8 mouse cellular contexts compared by ENCODE assay signal in the genomic region with DNA sequence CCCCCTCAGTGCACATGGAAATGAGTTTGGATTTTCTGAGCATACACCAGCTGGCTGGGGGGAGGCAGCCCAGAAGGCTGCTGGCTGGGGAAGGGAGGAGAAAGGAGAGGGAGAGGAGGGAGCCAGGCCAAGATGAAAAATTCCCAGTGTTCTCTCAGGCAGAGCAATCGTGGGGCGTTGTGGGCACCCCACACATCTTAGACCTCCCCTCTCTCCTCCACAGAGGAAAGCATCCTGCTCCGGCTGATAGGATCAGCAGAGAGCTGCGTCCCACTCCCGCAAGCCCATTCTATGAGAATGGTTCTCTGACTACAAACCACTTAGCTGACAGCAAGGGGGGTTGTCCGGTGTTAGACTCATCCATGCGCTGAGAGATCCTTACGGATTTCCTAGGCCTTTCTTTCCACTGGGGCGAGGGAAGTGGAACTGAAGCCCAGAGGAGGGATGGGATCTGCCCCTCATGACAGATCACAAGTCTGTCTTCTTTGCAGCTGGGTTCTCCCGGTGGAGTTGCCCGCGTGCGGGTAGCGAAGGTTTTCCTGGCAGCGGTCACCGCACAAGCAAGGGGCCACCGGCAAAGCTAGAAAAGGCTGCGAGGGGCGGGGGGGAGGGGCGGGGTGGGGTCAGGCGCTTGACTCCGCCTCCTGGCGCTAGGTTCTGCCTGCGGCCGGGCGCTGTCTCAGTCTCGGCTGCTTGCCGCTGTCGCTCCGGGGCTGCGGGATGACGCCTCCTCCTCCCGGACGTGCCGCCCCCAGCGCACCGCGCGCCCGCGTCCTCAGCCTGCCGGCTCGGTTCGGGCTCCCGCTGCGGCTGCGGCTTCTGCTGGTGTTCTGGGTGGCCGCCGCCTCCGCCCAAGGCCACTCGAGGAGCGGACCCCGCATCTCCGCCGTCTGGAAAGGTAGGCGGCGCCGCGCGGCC. TPM values are rescaled to one million over a fixed set of nuclear protein-coding genes. Genes with fewer than 3 reads are reported as not detected.
DNase-seq lines count a peak whose midpoint lies in the region; ATAC-seq and TF ChIP-seq lines count a peak whose summit lies in the region.

A gene (plus strand): TSS at position 682 of the 918 bp plus-strand sequence.

- peak within 1 kb of the TSS; percentile 72 for H3K4me2 ChIP-seq in forebrain, embryonic 16.5 days (ENCODE audit: low read length)

- TF ChIP-seq POLR2A in thymus, adult 2 months (IDR thresholded peaks at IDR 0.05; ENCODE audit: control insufficient read depth, extremely low read depth, insufficient read depth, low read length, poor library complexity), result peak; percentile 99

- H3K4me3 ChIP-seq in forebrain, embryonic 16.5 days (replicated peaks; ENCODE audit: low read length), result peak within 1 kb of the TSS; percentile 85
- H3K4me3 ChIP-seq in thymus, adult 2 months (ENCODE audit: control insufficient read depth, insufficient read depth, low read length), result peak within 1 kb of the TSS; percentile 95

- WGBS in forebrain, embryonic 16.5 days, result under 1% methylated on average over 54 of the region's 60 CpGs
- 8% methylated on average over 54 of the region's 60 CpGs for WGBS in large intestine, adult 2 months
- WGBS in thymus, adult 2 months, result 11% methylated on average over 59 of the region's 60 CpGs

- peak; percentile 36; the same call in 1 of the 2 replicates for ATAC-seq in cerebellum, adult (ENCODE audit: insufficient number of reproducible peaks, low FRiP score, low TSS enrichment)
- ATAC-seq in forebrain, embryonic 16.5 days, result peak; percentile 84
- ATAC-seq in neutrophil, adult 5-6 weeks (ENCODE audit: extremely low read depth, insufficient number of reproducible peaks, low FRiP score, poor library complexity, severe bottlenecking), result peak; percentile 53

- no peaks in the 10 kb centered on the region for H3K36me3 ChIP-seq in forebrain, embryonic 16.5 days (ENCODE audit: control insufficient read depth, insufficient read depth)
- H3K36me3 ChIP-seq in thymus, adult 2 months (ENCODE audit: control insufficient read depth, insufficient read depth, low read length), result no peaks in the 10 kb centered on the region

- intact Hi-C loops in heart, postnatal 14 days (cut with DNase I), result loop anchor here (5.0 kb wide), 1 partner anchor 77 kb away; no protein-coding TSS in a partner anchor

- no peak; the same call in 1 of the 2 replicates for TF ChIP-seq CTCF in thymus, adult 2 months (IDR thresholded peaks at IDR 0.05; ENCODE audit: borderline replicate concordance, control insufficient read depth, extremely low read depth, insufficient read depth, low read length, poor library complexity)

- H3K4me1 ChIP-seq in forebrain, embryonic 16.5 days (replicated peaks; ENCODE audit: control insufficient read depth, insufficient read depth, low read length), result peaks cover 49% of the 10 kb centered on the region
- peaks cover 50% of the 10 kb centered on the region for H3K4me1 ChIP-seq in thymus, adult 2 months (replicated peaks; ENCODE audit: control insufficient read depth, insufficient read depth, low read length)

- H3K27me3 ChIP-seq in forebrain, embryonic 16.5 days (replicated peaks; ENCODE audit: control insufficient read depth, insufficient read depth, low read length), result no peaks in the 10 kb centered on the region
- no peaks in the 10 kb centered on the region for H3K27me3 ChIP-seq in thymus, adult 2 months (ENCODE audit: control insufficient read depth, insufficient read depth, low read length)

- peak; percentile 28 to 53 for DNase-seq in CD8-positive naive resting alpha-beta T cell, adult 2 months (ENCODE audit: low read depth in 2 of 2, low spot score in 2 of 2)
- peak; percentile 84 to 87 for DNase-seq in heart, postnatal 14 days
- DNase-seq in large intestine, adult 2 months (ENCODE audit: low read depth, low spot score), result no peak
- peak; percentile 74 to 76 for DNase-seq in lung, adult 18-20 months
- DNase-seq in thymus, adult 2 months, result peak; percentile 87

- H3K27ac ChIP-seq in forebrain, embryonic 16.5 days (ENCODE audit: low read length), result peak within 1 kb of the TSS; percentile 90
- H3K27ac ChIP-seq in thymus, adult 2 months (ENCODE audit: control insufficient read depth, insufficient read depth, low read length), result no peak within 1 kb of the TSS

- H3K9ac ChIP-seq in forebrain, embryonic 16.5 days (replicated peaks; ENCODE audit: low read depth, low read length), result peak within 1 kb of the TSS; percentile 92

- no peaks in the 10 kb centered on the region for H3K9me3 ChIP-seq in forebrain, embryonic 16.5 days (ENCODE audit: control insufficient read depth, low read length)

RNA-seq across cellular contexts. Expression of the gene that starts here (rescaled TPM):
- polyA plus RNA-seq in forebrain, embryonic 16.5 days (2015; fragmentation: Nextera tagmentation; extraction: Ambion mirVana), result 2.5 and 2.6 TPM in 2 replicates
- 10 to 100 TPM; 38.9 to 43.7 TPM for total RNA-seq in heart, postnatal 14 days (2021)
- 16.0 and 25.3 TPM in 2 replicates for polyA plus RNA-seq in large intestine, adult 2 months (2012; rRNA removed)
- 7.0 and 7.4 TPM in 2 replicates for total RNA-seq in neutrophil, adult 5-6 weeks (2017)
- polyA plus RNA-seq in thymus, adult 2 months (2012; rRNA removed), result 81.6 and 85.6 TPM in 2 replicates
